Mouse (Mus musculus) liver, adult 2 months (tissue): Measurements from ENCODE around the gene Olfr970.
"Not testable (repeated sequence)": the region's sequence is repeated elsewhere in the genome, so short reads cannot be mapped to it uniquely, and the experiment has no call there.

Experiments used
- CTCF ChIP-seq: fragments of 200-500 bp; IDR thresholded peaks from 2 replicates; pipeline ENCODE4 v1.5.1; 2011; ENCODE audit warnings: low read depth, low read length, control low read depth
- POLR2A ChIP-seq: fragments of 200-500 bp; IDR thresholded peaks from 2 replicates; pipeline ENCODE4 v1.6.1; 2011; ENCODE audit warnings: low read length, control low read depth; ENCODE audit not compliant: insufficient read depth; ENCODE audit errors: extremely low read depth

DNA sequence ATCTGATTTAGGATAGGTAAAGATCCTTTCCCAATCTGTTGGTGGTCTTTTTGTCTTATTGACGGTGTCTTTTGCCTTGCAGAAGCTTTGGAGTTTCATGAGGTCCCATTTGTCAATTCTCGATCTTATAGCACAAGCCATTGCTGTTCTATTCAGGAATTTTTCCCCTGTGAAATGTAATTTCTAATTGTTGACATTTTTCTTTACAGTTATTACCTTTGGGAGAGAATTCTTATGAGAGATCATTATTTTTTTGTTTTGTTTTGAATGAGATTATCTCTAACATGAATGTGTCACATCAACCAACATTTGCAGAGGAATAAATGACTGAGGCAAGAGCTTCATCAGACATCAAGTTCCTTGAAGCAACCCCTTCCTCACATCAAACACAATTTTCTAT is 27.9 kb downstream of the Olfr970 start, which contains the start of gene Olfr971:
- TF ChIP-seq POLR2A, CTCF: not testable (repeated sequence)
